Mouse (Mus musculus) liver, embryonic 14.5 days (tissue): ENCODE data around the gene Sema3a.

Source experiments
- CTCF ChIP-seq: IDR thresholded peaks from 2 replicates; pipeline ENCODE4 v1.5.1; 2016; ENCODE audit warnings: antibody characterized with exemption, low read depth, control low read depth
- EP300 ChIP-seq: IDR thresholded peaks from 2 replicates; pipeline ENCODE4 v1.6.1; 2016; ENCODE audit warnings: antibody characterized with exemption, low read depth

DNA sequence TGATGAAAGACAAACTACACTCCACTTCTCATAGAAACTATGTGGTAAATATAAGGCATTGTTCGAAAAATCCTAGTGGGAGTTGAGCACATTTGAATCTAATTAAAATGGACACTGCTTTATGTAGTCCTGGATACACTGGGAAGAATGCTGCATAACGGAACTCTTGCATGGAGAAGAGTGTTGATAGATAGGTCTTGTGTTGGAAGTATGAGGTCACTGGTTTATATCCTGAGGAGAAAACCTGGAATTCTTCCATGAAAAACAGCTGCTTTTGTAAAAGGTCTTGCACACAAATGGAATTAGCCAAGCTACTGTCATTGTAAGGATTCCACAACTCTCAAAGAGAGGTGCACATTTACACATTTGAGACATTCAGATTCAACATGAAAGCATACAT lies 308.1 kb downstream of the Sema3a start:
- TF ChIP-seq EP300 (no peak), CTCF (no peak)
